Mouse (Mus musculus): Measurements from ENCODE around the gene Dock9.

Dock9 gene

DNA sequence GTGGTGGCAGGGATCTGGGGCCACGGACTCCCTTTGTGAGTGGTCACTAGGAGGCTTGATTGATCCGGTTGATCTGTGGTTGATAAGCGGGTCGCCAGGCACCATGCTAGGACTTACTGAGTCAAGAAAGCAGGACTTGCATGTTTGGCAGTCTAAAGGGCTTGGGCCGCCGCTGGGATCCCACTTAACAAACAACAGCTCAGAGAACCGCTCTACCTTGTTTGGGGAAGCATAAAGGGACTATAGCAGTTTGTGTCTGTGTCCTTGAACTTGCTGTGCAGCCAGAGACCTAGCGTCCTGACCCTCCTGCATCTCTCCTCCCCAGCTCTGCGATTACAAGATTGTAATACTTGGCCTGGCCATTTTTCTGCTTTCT, 292.2 kb downstream of the Dock9 start:
- DNase-seq (ENCODE audit: low spot score), result no peak

- no peak for DNase-seq (ENCODE audit: low spot score)
Measured at GRCm38 (mm10) chr14:121504781-121505484, 292.7 kb downstream of the Dock9 start, which contains the start of gene Slc15a1. Gene Slc15a1 (minus strand): TSS chr14:121505252.

- DNase-seq (ENCODE audit: low spot score), result no peak
Measured at GRCm38 (mm10) chr14:121500577-121500976, 297.1 kb downstream of the Dock9 start.

DNA sequence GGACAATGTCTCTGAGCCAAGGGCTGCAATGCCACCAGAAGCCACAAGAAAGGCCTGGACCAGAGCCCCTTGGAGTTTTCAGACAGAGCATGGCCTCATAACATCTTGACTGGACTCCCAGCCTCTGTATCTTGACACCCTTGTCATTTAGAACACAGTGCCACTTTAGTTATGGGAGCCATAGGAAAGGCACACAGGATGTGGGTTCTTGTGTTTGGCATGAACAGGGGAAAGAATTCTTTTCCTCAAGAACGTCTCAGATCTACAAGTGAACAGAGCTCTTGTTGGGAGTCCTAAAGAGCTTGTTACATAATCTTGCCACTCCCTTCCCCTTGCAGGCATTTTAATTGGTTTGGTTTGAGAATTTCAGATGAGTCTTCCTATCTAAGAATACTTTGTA, 297.9 kb downstream of the Dock9 start:
- no peak for DNase-seq (ENCODE audit: low spot score)

DNA sequence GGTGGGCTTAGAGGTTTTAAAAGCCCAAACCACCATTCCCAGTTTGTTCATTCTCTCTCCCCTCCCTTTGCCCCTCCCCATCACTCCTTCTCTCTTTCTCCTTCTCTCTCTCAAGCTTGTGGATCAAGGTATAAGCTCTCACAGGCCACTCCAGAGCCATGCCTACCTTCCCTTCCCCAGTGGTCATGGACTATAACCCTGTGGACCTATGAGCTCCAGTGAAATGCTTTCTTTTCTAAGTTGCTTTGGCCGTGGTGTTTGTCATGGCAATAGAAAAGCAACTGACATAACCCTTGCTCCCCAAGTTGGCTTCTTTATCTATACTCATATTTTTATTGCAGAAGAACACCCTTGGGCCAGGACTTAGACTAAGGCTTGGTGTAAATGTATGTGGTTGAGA, 299.8 kb downstream of the Dock9 start:
- no peak for DNase-seq (ENCODE audit: low spot score)

DNA sequence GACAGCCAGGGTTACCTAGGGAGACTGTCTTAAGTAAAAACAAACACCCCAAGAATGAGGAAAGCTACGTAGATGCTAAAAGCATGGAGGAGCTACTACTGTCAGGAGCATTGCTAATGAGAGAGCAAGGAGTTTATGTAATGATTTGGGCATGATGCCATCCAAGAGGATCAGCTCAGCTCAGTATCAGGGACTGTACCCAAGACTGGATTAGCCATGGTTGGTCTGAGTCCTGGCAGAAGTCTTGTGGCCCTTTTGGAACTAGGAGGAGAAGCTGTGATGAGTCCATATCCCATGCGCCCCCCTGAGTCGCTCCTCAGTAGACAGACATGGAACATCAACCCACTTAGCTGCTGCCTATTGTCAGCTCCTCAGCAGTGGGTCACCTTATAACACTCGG, 301.9 kb downstream of the Dock9 start:
- no peak for DNase-seq (ENCODE audit: low spot score)

GRCm38 (mm10) chr14:121495120-121495519, 302.5 kb downstream of the Dock9 start:
- no peak for DNase-seq (ENCODE audit: low spot score)

DNA sequence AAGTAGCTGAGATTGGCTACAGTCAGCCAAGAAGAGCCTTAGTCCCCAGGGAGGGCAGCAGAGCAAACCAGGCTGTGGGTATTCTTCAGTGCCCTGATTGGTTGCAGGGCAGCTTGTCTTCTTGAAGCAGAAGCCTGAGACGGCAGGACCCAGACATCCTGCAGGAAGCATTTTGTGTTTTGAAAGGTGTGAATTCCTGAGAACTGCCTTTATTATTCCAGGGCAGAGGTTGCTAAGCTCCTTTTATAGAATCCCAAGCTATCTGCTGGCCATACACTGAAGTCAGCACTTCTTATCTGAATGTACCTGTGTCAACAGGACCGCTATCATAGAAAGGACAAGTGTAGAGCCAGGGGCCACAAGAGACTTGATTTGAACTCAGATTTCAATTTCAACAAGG, 303.4 kb downstream of the Dock9 start:
- DNase-seq (ENCODE audit: low spot score), result no peak

DNA sequence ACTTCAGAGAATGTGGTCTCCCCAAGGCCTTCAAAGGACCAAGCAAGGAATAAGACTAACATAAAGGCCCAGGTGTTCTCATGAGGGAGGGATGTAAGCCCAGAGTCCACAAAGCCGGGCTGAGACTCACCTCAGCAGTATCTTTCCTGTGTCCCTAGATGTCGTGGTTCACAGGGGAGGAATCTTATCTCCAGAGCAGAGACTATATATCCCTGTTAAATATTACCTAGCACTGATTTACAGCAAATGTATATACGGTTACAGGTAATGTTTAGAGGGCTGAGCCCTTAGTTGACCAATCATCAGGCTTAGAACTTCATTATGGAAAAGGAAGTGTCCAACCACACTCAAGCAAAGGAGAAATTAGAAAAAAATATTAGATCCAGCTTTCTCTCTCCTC, 303.9 kb downstream of the Dock9 start:
- no peak for DNase-seq (ENCODE audit: low spot score)

DNA sequence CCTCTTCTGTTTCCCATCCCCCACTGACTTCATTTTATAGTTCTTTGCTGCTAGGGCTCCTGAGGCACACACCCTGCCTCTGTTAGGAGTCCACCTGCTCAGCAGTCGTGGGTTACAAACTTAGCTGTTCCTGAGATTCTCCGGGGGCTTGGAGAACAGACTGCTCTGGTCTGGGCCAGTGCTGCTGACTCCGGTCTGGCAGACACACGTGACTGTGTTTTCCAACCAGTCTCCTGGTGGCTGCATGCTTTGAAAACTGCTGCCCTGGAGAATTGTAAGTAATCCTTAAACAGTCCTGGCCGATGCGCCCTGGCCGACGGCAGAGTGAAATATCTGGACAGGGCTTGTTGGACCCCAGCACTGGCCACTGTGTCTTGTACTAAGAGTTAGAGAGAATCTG, 305.3 kb downstream of the Dock9 start:
- no peak for DNase-seq (ENCODE audit: low spot score)

Data from spleen, adult 12 weeks (tissue).